Mouse (Mus musculus): ENCODE measurements around the gene Gsdma3.

The Gsdma3 gene

DNA sequence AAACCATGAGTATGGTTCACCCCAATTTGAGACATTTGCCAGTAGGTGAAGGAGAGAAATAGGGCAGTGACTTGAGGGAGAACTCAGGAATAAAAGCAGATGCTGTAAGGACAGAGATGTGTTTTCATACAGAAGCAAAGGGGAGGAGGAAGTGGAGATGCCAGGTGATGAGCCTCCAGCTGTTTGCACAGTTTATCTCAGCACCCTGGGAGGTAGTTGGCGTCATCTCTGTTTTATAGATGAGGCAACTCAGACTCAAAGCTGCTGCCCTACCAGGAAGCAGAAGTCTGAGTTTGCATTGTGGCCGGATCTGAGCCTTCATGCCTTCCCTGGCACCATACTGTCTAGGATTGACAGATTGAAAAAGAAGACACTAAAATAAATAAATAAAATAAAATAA, 42.8 kb downstream of the Gsdma3 start:
- 80% methylated on average over 2 of the region's 2 CpGs for WGBS

DNA sequence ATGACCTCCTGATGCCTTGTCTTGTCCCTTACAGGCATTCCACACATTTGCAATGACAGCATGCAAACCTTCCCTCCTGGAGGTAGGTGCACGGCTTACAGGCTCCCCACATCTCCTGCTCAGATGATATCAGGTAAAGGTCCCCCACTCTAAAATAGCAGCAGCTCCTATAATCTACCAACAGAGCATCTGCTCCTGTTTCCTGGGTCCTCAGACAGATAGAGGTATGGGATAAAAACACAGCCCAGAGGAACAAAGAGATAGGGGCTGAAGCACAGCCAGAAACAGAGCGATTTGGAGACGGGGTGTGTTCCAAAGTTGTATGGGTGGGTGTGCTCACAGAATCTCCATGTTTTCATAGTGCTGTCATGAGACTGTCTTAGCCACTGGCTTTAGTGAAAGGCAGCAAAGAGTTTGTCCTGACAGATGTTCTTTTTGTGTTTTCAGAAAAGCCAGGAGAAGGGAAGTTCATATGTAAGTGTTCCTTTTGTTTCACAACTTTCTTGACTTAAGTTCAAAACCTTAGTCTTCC, 45.2 kb downstream of the Gsdma3 start:
- 69% methylated on average over 3 of the region's 3 CpGs for whole genome bisulfite sequencing

DNA sequence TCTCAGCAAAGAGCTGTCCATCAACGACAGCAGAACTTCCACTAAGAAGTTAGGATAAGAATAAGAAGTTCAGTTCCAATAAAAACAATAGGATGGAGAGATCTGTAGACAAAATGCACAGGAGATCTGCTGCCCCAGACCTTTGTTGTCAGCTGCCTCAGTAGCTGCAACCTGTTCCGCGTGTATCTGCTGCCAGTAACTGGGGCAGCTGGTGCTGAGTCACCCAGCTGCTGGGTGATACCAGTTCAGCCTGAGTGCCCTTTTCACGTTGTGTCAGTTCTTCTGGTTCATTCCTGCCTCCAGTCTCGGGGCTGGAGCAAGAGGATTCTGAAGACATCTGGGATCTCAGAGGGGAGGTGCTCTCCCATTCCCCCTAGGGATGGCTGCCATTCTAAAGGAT, 45.7 kb downstream of the Gsdma3 start:
- 48% methylated on average over 5 of the region's 5 CpGs for WGBS

DNA sequence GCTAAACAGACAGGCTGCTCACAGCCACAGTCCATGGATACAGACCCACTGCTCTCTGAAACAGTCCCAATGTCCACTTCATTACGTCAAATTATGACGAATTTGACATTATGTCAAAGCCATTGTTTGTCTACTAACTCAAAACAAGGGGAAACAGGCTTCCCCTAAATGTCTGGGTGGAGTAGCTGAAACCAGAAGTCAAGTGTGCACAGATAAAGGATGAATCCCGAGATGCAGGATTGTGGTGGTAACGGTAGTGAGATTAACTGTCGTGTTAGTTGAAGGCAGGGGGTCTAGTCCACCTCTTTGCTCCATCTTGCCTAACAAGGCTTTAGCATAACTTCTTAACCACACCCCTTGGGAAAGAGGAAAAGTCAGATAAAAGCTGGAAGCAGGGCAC, 46.3 kb downstream of the Gsdma3 start:
- 77% methylated on average over 5 of the region's 5 CpGs for WGBS

DNA sequence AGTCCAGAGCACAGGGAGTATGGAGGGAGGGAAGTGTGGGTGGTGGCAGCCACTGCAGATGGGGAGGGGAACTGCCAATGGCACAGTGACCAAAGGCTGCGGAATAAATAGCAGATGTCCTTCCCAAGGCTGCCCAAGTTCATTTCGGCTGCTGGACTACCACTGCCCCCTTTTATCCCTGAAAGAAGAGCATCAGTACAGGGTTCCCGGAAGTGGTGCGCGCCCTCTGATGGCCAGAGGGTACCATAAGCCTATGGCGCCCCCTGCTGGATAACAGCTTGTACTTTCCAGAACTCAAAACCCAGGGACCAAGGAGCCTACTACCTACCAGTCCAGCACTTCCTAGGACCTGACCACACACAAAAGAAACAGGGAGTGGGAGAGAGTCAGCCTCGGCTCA, 47.0 kb downstream of the Gsdma3 start:
- 2% methylated on average over 7 of the region's 7 CpGs for WGBS

DNA sequence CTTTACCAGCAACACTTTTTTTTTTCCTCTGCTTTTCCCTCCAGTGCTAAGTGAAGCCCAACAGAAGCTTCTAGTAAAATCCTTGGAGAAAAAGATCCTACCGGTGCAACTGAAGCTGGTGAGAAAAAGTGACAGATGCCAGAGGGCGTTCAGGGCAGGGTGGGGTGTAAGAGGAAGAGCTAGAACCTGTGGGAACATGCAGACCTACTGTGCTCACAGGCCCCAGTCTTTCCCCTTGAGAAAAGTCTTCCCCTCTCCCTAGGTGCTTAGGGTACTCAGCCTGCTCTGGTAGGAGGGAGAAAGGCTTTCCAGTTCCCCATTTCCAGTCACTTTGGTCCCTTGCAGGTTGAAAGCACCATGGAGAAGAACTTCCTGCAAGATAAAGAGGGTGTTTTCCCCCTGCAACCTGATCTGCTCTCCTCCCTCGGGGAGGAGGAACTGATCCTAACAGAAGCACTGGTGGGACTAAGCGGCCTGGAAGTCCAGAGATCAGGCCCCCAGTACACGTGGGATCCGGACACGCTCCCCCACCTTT, 49.7 kb downstream of the Gsdma3 start:
- WGBS: 62% methylated on average over 7 of the region's 7 CpGs

DNA sequence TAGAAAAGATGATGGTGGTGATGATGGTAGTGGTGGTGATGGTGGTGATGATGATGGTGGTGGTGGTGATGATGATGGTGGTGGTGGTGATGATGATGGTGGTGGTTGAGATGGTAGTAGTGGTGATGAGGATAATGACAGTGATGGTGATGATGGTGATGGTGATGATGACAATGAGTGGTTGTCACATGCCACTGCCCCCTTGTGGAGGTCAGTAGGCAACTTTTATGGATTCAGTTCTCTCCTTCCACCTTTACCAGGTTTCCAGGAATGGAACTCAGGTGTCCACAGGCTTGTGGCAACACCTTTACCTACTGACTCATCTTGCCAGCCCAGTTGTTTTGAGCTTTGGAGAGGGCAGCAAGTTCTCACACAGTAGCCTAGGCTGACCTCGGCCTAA, 53.9 kb downstream of the Gsdma3 start:
- 97% methylated on average over 1 of the region's 1 CpGs for WGBS

DNA sequence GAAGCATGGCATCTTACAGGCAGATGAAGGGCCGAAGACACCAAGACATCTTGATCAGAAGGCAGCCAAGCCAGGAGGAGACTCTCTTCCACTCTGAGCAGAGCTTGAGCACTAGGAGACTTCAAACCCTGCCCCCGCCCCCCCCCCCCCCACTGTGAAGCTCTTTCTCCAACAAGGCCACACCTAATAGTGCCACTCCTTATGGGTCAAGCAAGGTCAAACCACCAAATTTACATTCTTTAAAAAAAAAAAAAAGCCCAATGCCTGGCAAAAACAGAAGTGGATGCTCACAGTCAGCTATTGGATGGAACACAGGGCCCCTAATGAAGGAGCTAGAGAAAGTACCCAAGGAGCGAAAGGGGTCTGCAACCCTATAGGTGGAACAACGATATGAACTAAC, 54.4 kb downstream of the Gsdma3 start:
- 94% methylated on average over 4 of the region's 4 CpGs for WGBS

DNA sequence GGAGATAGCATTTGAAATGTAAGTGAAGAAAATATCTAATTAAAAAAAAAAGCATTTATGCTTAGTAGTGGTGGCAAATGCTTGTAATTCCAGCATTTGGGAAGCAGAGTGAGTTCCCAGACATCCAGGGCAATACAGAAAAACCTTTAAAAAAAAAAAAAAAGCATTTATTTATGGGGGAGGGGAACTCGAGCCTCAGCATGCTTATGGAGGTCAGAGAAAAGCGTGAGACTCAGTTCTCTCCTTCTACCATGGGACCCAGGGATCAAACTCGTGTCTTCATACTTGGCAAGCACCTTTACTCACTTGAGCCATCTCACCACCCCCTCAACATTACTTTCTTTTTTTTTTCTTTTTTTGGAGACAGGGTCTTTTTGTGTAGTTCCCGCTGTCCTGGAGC, 55.0 kb downstream of the Gsdma3 start:
- WGBS: 86% methylated on average over 4 of the region's 4 CpGs

DNA sequence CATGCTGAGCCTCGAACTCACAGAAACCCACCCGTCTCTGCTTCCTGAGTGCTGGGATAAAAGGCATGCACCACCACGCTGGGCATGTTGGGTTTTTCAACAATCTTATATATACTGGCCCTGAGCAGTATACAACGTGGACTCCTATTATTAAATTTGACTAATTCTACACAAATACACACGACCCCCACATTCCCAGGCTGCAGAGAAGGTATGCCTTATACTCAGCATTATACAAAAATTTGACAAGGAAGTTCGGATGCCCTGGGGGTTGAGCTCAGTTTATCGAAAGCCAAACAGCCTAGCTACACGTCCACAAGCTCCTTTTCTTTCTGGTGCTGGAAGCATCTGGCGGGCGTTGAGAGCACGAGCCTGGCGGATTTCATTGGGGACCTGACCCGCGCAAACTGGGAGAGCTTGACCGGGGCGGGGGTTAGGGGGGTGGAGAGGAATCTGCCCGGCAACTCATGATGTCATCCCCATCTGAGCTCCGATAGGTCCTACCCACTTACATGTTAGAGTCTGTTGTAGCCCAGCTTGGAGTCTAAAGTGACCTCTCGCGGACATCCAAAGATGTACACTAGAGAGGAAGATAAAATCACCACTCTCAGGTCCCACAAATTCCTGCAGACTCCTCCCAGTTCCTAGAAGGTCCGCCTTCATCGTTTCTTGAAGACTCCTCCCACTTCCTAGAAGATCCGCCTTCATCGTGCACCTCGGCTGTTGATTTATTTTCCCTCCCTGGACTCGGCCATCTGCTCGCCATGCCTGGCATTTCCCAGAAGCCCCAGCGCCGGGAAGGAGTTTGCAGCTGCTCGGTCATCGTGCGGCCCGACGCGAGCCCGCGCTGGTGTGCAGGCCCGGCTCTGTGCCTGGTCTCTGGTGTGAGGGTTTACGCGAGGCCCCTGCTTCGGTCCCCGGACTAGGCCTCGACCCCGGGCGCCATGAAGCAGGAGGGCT, 55.9 kb downstream of the Gsdma3 start, which contains the start of gene Psmd3:
TSS of gene Psmd3 (plus strand) at position 769 of the 960 bp plus-strand sequence.
- 3% methylated on average over 45 of the region's 45 CpGs for WGBS

DNA sequence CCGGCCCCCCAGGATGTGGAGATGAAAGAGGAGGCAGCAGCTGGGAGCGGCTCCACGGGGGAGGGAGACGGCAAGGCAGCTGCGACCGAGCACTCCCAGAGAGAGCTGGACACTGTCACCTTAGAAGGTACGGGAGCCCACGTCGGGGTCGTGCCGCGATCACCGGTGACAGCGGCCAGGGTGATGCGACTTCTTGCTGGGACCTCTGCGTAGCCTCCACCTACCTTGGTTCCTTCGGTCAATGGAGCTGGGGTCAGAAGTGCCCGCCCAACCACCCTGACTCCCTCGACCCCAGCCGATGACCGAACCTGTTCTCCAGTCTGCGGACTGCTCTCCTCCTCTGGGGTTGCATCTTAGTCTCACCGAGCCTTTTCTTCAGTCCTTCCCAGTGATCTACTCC, 56.7 kb downstream of the Gsdma3 start:
- under 1% methylated on average over 23 of the region's 23 CpGs for WGBS

DNA sequence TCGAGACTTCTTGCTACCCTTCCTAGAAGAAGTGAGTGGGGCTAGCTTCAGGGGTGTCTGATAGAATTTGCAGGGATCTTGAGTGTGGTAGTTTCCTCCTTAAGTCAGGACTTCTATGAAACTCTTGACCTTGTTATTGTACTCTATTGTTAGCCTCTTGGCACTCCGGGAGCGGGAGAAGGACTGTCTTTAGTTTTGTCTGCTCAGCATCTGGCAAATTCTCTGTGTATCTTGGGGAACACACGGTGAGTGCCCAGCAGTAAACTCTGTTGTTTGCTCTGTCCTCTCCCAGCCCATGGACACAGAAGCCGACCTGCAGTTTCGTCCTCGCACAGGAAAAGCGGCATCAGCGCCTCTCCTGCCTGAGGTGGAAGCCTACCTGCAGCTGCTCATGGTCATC, 59.5 kb downstream of the Gsdma3 start:
- WGBS: 78% methylated on average over 9 of the region's 9 CpGs

DNA sequence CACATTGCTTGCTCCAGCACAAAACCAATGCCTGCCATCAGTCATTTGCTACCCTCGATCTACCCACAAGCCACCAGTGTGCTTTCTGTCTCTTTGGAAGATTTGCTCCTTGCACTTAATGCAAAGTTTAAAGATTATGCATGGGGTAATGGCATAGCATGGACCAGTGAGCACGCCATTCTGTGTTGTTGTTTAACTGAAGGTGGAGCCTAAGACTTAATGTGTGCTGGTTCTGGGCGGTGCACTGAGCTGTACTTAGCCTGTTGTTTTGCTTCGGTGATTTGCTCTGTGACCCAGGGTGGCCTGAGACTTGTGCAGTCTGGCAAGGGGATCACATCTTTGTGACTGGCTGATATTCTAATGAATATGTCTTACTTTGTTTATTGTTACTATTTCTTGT, 60.8 kb downstream of the Gsdma3 start:
- 84% methylated on average over 4 of the region's 4 CpGs for WGBS
